Mouse (Mus musculus) ES-CJ7 (cell line): Measurements from ENCODE around the gene Txndc12.

Experiments used
- DNase-seq: peaks from one replicate; pipeline ENCODE4 v3.0.0; 2011; ENCODE audit warnings: low read depth, low spot score

Gene Txndc12

GRCm38 (mm10) chr4:108845824-108846569 lies 11.6 kb downstream of the Txndc12 start:
- no peak for DNase-seq

GRCm38 (mm10) chr4:108847715-108848504 lies 13.5 kb downstream of the Txndc12 start, which contains the start of gene Kti12:
Gene Kti12 (plus strand): TSS chr4:108847785.
- DNase-seq, result peak; percentile 81

- no peak for DNase-seq
Measured at GRCm38 (mm10) chr4:108848505-108848848, 14.1 kb downstream of the Txndc12 start, which contains the start of gene A730015C16Rik. Gene A730015C16Rik (minus strand): TSS chr4:108848619.

GRCm38 (mm10) chr4:108866806-108867205 lies 32.4 kb downstream of the Txndc12 start:
- no peak for DNase-seq

- peak; percentile 92 for DNase-seq
Measured at GRCm38 (mm10) chr4:108869730-108870374, 35.5 kb downstream of the Txndc12 start.

- DNase-seq, result peak; percentile 42
Measured at GRCm38 (mm10) chr4:108873746-108874145, 39.3 kb downstream of the Txndc12 start.

- DNase-seq, result no peak
Measured at GRCm38 (mm10) chr4:108877901-108878300, 43.5 kb downstream of the Txndc12 start.

- DNase-seq, result peak; percentile 65
Measured at GRCm38 (mm10) chr4:108878963-108879822, 44.8 kb downstream of the Txndc12 start, which contains the start of gene Rab3b. Gene Rab3b (plus strand): TSS chr4:108879063.

GRCm38 (mm10) chr4:108883815-108884214 lies 49.4 kb downstream of the Txndc12 start:
- DNase-seq, result peak; percentile 70

GRCm38 (mm10) chr4:108887456-108887855 lies 53.1 kb downstream of the Txndc12 start:
- no peak for DNase-seq

- DNase-seq, result no peak
Measured at GRCm38 (mm10) chr4:108890876-108891275, 56.5 kb downstream of the Txndc12 start.

- peak; percentile 49 for DNase-seq
Measured at GRCm38 (mm10) chr4:108900421-108900820, 66.0 kb downstream of the Txndc12 start.

- peak; percentile 89 for DNase-seq
Measured at GRCm38 (mm10) chr4:108902886-108903285, 68.5 kb downstream of the Txndc12 start.

GRCm38 (mm10) chr4:108903346-108903745 lies 68.9 kb downstream of the Txndc12 start:
- DNase-seq, result peak; percentile 65

- no peak for DNase-seq
Measured at GRCm38 (mm10) chr4:108904076-108904475, 69.7 kb downstream of the Txndc12 start.

- no peak for DNase-seq
Measured at GRCm38 (mm10) chr4:108904790-108905189, 70.4 kb downstream of the Txndc12 start.

- DNase-seq, result no peak
Measured at GRCm38 (mm10) chr4:108905859-108906258, 71.5 kb downstream of the Txndc12 start.

GRCm38 (mm10) chr4:108907475-108907874 lies 73.1 kb downstream of the Txndc12 start:
- DNase-seq, result no peak

GRCm38 (mm10) chr4:108909872-108910425 lies 75.5 kb downstream of the Txndc12 start:
- DNase-seq, result no peak
